Mouse (Mus musculus) liver, embryonic 12.5 days (tissue): ENCODE measurements around the gene Ifitm10. TPM values are rescaled to one million over a fixed set of nuclear protein-coding genes. Genes with fewer than 3 reads are reported as not detected.

ENCODE experiments used
- ATAC-seq: fragments of 200-750 bp; cut with Nextera tagmentation; 2 replicates; pipeline ENCODE4 v1.8.0; 2017; ENCODE audit warnings: moderate number of reproducible peaks, mild to moderate bottlenecking, moderate library complexity
- H3K27ac ChIP-seq: fragments of 300-500 bp; sonication (generic); 2 replicates; pipeline ENCODE4 v1.5.1; 2016; ENCODE audit warnings: mild to moderate bottlenecking
- H3K27me3 ChIP-seq: fragments of 300-500 bp; sonication (generic); replicated peaks from 2 replicates; pipeline ENCODE4 v1.6.1; 2016; ENCODE audit warnings: mild to moderate bottlenecking, moderate library complexity
- H3K36me3 ChIP-seq: fragments of 300-500 bp; sonication (generic); 2 replicates; pipeline ENCODE4 v1.6.1; 2016; ENCODE audit warnings: mild to moderate bottlenecking, moderate library complexity
- H3K4me1 ChIP-seq: fragments of 300-500 bp; sonication (generic); 2 replicates; pipeline ENCODE4 v1.6.1; 2016
- H3K4me2 ChIP-seq: fragments of 300-500 bp; sonication (generic); 2 replicates; pipeline ENCODE4 v1.6.1; 2016; ENCODE audit warnings: mild to moderate bottlenecking, moderate library complexity
- H3K4me3 ChIP-seq: fragments of 300-500 bp; sonication (generic); 2 replicates; pipeline ENCODE4 v1.5.1; 2016; ENCODE audit warnings: mild to moderate bottlenecking, moderate library complexity
- H3K9ac ChIP-seq: fragments of 300-500 bp; sonication (generic); 2 replicates; pipeline ENCODE4 v1.6.1; 2016; ENCODE audit warnings: mild to moderate bottlenecking, moderate library complexity
- H3K9me3 ChIP-seq: fragments of 300-500 bp; sonication (generic); replicated peaks from 2 replicates; pipeline ENCODE4 v1.6.1; 2016; ENCODE audit warnings: mild to moderate bottlenecking, moderate library complexity
- WGBS: fragments of 180-500 bp; shearing (Covaris S2); methylation state at CpG from one replicate; pipeline ENCODE4 v1.1.7; 2016; ENCODE audit not compliant: insufficient replicate concordance; 5-methylcytosine and 5-hydroxymethylcytosine counted together
- polyA plus RNA-seq: library from polyadenylated mRNA; unstranded; fragments of >200 nt; fragmentation: Nextera tagmentation; extraction: Ambion mirVana; gene quantifications from 2 replicates; pipeline ENCODE4 v1.2.1, GENCODE M21; 2016

The Ifitm10 gene
- polyA plus RNA-seq, 1 experiment from 2014 or later, result 2.5 TPM

DNA sequence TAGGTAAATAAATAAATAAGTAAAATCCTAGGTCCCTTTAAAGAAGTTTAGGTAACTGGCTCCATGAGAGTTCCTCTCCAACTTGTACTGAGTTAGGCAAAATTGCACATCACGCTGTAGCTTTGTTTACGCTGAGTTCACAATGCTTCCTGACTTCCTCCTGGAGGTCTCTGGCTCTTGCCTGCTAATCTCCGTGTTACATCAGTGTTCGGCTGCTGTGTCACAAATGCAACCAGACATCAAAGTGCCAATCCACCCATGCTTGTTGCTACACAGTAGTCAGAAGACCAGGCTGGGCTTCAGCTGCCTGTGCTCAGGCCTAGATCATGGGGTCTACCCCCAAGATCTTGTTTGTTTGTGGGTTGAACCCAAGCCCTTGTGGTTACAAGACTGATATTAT, 30.0 kb upstream of the Ifitm10 start:
- no peaks in the 10 kb centered on the region for H3K9me3 ChIP-seq
- H3K27ac ChIP-seq, result no peak overlapping the region
- H3K4me1 ChIP-seq, result peaks cover 23% of the 10 kb centered on the region
- H3K4me2 ChIP-seq, result no peak overlapping the region
- 40% methylated on average over 4 of the region's 4 CpGs for WGBS
- no peak overlapping the region for H3K4me3 ChIP-seq
- H3K36me3 ChIP-seq, result no peaks in the 10 kb centered on the region
- no peak for ATAC-seq
- H3K9ac ChIP-seq, result no peak overlapping the region
- no peaks in the 10 kb centered on the region for H3K27me3 ChIP-seq

DNA sequence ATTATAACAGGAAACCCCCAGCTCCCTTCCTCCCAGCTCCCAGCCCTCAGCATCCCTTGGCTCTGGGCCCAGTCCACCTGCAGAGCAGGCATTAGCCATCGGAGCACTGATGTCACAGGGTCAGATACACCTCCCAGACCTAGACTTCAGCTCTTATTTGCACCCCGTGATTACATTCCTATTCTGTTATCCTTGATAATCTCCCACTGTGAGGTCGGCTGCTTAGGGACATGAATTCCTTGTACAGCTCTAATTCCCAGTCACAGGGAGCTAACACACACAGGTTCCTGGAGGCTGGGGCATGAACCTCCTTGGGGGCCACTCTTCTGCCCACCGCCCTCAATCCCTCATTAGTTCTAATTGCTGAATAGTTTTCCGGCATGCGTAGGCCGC, 27.2 kb upstream of the Ifitm10 start:
- Histone ChIP-seq H3K27ac (no peak overlapping the region), H3K9me3 (no peaks in the 10 kb centered on the region), H3K36me3 (no peaks in the 10 kb centered on the region), H3K9ac (no peak overlapping the region), H3K4me3 (no peak overlapping the region), H3K27me3 (no peaks in the 10 kb centered on the region), H3K4me1 (peaks cover 49% of the 10 kb centered on the region), H3K4me2 (no peak overlapping the region)
- 72% methylated on average over 7 of the region's 7 CpGs for WGBS
- no peak for ATAC-seq

DNA sequence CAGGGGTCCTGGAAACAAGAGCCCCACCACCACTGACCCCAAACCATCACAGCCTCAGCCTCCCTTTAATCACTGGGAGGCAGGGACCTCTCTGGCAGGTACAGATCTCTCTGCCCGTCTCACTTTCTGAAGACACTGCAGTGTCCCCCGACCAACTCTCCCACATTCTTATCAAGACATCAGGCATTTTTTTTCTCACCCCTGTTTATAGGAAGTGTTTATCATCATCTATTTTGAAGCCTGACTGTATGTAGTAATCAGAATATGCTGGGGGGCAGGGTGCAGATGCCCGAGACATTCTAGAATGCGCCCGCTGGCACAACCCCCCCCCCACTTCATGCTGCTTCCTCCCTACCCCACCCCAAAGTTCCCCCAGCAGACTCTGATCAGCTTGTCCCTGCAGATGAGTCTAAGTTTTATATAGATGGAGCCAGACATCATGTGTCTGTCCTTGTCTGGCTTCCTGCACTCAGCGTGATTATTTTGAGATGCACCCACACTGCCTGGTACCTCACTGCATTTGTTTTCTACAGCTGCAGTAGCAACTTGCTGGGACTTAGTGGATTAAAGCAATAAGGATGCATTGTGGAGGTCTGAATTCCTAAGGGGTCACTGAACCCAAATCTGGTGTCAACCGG, 26.7 kb upstream of the Ifitm10 start:
- no peak overlapping the region for H3K4me3 ChIP-seq
- no peaks in the 10 kb centered on the region for H3K36me3 ChIP-seq
- no peaks in the 10 kb centered on the region for H3K9me3 ChIP-seq
- H3K4me1 ChIP-seq, result peaks cover 54% of the 10 kb centered on the region
- H3K27me3 ChIP-seq, result no peaks in the 10 kb centered on the region
- no peak overlapping the region for H3K4me2 ChIP-seq
- 54% methylated on average over 7 of the region's 7 CpGs for WGBS
- H3K27ac ChIP-seq, result no peak overlapping the region
- H3K9ac ChIP-seq, result no peak overlapping the region
- ATAC-seq, result no peak

DNA sequence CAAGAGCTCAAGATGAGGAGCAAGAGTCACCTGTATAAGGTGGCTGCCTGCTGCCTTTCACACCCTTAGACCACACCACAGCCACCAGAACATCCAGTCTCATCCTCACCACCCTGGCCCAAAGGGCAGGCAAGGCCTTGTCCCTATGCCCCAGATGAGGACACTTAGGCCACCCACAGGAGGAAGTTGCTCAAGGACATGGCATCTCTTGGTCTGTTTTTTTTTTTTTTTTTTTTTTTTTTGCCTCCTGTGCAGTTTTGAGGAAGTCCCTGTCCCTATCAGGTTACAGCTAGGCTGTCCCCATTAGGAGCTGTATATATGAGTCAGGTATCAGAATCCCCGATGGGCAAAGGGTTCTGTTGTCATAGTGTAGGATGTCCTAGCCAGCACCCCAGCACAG, 25.7 kb upstream of the Ifitm10 start:
- no peak overlapping the region for H3K9ac ChIP-seq
- WGBS, result 16% methylated on average over 1 of the region's 1 CpGs
- H3K4me2 ChIP-seq, result no peak overlapping the region
- H3K36me3 ChIP-seq, result no peaks in the 10 kb centered on the region
- 0 out of 2 replicates have a peak overlapping the region, but pooled peaks have one; percentile 88 for H3K27ac ChIP-seq
- no peaks in the 10 kb centered on the region for H3K27me3 ChIP-seq
- H3K4me3 ChIP-seq, result no peak overlapping the region
- no peaks in the 10 kb centered on the region for H3K9me3 ChIP-seq
- no peak for ATAC-seq
- peaks cover 64% of the 10 kb centered on the region for H3K4me1 ChIP-seq

DNA sequence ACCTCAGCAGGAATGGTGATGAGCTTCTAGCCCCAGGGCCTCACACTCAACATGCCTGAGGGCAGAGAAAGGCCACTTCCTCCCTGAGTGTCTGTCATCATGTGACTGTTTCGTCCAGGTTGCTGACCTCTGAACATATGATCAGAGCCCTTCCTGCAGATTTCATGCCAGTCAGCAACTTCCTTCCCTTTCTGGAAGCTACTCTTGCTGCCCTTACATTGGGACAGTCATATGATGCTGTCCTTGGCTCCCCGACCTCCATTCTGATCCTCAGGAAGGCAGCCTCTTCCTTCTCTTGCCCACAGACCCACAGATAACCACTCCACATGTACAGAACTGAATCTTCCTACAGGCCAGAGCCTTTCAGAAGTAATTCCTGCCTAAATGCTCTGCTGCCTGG, 24.5 kb upstream of the Ifitm10 start:
- H3K27ac ChIP-seq, result peak overlapping the region; percentile 88
- H3K4me3 ChIP-seq, result no peak overlapping the region
- H3K27me3 ChIP-seq, result no peaks in the 10 kb centered on the region
- peaks cover 70% of the 10 kb centered on the region for H3K4me1 ChIP-seq
- WGBS, result 35% methylated on average over 2 of the region's 2 CpGs
- no peaks in the 10 kb centered on the region for H3K9me3 ChIP-seq
- ATAC-seq, result no peak
- H3K9ac ChIP-seq, result no peak overlapping the region
- H3K36me3 ChIP-seq, result no peaks in the 10 kb centered on the region
- H3K4me2 ChIP-seq, result no peak overlapping the region

DNA sequence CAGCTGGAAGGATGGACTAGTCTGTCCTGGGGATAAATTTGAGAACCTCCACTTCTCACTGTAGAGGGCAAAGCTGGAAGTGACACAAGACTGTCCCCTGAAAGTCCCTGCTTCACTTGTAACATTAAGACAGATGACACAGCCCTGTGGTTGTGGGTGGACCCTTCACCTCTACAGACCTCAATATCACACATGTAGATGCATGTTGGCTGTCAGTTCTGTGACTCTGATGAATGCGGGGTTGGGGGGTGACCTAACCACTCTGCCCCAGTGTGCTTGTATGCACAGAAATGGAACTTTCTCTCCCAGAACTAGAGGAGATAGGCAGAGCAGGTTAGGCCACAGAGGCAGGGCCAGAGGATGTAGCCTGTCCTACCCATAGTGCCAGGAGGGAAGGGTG, 23.1 kb upstream of the Ifitm10 start:
- no peaks in the 10 kb centered on the region for H3K36me3 ChIP-seq
- H3K4me1 ChIP-seq, result peaks cover 85% of the 10 kb centered on the region
- H3K9me3 ChIP-seq, result no peaks in the 10 kb centered on the region
- peak overlapping the region; percentile 88 for H3K27ac ChIP-seq
- no peak overlapping the region for H3K9ac ChIP-seq
- H3K4me2 ChIP-seq, result no peak overlapping the region
- 82% methylated on average over 1 of the region's 1 CpGs for WGBS
- ATAC-seq, result no peak
- H3K27me3 ChIP-seq, result no peaks in the 10 kb centered on the region
- H3K4me3 ChIP-seq, result no peak overlapping the region

DNA sequence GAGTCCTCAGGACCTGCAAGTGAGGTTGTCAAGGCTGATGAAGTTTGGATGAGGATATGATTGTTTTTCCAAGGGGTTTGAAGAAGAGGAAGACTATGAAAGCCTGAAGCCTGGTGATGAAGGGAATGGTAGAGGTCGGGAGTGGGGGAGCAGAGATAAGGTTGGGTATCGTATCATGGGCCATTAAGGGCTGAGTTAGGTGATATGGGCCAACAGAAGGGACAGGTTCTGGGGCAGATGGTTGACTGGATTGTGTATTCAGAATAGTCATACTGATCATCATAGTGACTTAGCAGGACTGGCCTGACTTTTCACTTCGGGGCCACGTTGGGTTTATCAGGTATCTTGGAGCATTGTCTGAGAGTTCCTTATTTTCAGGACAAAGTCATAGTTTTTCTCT, 21.9 kb upstream of the Ifitm10 start:
- ATAC-seq, result peak; percentile 58
- 22% methylated on average over 4 of the region's 4 CpGs for WGBS
- Histone ChIP-seq H3K4me3 (no peak overlapping the region), H3K27me3 (no peaks in the 10 kb centered on the region), H3K36me3 (no peaks in the 10 kb centered on the region), H3K27ac (peak overlapping the region; percentile 88), H3K4me2 (no peak overlapping the region), H3K4me1 (peaks cover 93% of the 10 kb centered on the region), H3K9me3 (no peaks in the 10 kb centered on the region), H3K9ac (no peak overlapping the region)

DNA sequence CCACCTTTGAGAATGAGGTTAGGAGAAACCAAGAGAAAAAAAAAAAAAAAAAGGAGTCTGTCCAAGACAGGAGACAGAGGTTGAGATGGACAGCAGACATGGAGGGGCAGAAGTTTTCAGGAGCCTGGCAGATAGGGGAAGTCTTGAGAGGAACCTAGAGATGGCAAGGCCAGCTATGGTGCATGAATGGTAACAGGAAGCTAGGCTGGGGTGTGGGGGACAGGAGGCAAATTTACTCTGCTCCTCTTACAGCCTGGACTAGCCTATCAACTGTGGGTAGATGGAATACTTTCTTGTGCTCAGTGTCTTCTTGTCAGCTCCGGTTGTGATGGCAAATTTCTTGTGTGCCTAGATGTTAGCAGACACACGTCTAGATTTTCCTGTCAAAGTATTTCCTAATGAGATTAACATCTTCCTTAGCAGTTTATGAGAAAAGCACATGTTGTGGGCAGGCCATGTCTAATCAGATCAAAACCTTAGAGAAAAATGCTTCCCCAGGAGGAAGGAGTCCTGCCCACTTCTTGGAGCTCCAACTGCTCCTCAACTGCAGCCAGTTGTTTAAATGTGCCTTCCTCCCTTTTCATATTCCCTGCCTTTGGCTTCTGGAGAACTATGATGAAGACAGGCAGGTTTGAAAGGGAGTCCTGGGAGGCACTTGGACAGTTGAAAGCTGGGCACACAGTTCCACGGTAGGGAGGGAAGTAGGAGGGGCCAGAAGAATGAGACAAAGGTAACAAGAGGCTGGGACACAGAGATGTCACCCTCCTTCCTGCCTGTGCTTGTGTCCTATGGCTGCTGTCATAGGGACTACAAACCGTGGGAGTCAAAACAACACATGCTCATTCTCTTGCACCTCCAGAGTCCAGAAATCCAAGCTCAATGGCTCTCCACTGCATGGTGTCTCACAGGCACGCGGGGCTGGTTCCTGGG, 21.0 kb upstream of the Ifitm10 start:
- peaks cover 84% of the 10 kb centered on the region for H3K4me1 ChIP-seq
- no peak overlapping the region for H3K4me2 ChIP-seq
- no peaks in the 10 kb centered on the region for H3K36me3 ChIP-seq
- H3K4me3 ChIP-seq, result no peak overlapping the region
- no peak overlapping the region for H3K9ac ChIP-seq
- WGBS, result 47% methylated on average over 6 of the region's 6 CpGs
- no peaks in the 10 kb centered on the region for H3K27me3 ChIP-seq
- peak overlapping the region; percentile 88 for H3K27ac ChIP-seq
- no peaks in the 10 kb centered on the region for H3K9me3 ChIP-seq
- ATAC-seq, result no peak

DNA sequence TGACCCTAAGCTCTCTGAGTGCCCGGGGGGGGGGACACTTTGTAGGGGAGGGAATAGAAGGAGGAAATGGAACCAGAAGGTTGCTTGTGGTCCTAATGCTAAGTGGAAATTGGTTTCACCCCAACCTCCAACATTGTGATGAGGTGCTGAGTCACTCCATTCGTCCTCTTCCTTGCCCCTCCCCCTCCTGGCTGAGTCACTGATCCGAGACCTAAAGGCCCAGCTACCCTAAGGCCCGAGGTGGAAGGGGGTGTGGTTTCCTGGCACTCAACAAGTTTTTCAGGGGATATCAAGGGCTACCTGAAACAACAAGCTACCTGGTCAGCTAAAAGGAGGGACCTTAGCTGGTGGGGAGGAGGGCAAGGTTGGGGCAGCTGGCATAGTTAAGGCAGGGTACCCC, 19.6 kb upstream of the Ifitm10 start:
- ATAC-seq, result peak; percentile 85
- H3K36me3 ChIP-seq, result no peaks in the 10 kb centered on the region
- H3K27me3 ChIP-seq, result no peaks in the 10 kb centered on the region
- H3K9me3 ChIP-seq, result no peaks in the 10 kb centered on the region
- peak overlapping the region; percentile 36 for H3K4me2 ChIP-seq
- H3K4me3 ChIP-seq, result no peak overlapping the region
- H3K27ac ChIP-seq, result peak overlapping the region; percentile 88
- WGBS, result 7% methylated on average over 4 of the region's 4 CpGs
- H3K9ac ChIP-seq, result peak overlapping the region; percentile 57
- peaks cover 80% of the 10 kb centered on the region for H3K4me1 ChIP-seq

DNA sequence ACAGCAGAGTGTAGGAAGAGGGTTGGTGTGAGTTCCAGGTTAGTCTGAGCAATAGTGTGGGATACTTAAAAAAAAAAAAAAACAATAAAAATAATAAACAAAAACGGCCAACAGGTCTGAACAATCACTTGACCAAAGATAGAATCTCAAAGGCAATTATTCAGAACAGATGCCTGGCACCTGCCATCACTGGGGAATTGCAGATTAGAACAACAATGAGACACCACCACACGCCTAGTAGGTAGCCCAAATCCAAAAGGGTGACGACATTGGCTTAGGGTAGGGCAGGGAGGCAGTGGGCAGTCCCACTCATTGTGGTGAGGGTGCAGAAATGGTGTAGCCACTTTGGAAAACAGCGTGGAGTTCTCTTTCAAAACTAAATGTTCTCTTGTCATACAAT, 18.1 kb upstream of the Ifitm10 start:
- no peaks in the 10 kb centered on the region for H3K27me3 ChIP-seq
- no peak overlapping the region for H3K9ac ChIP-seq
- H3K36me3 ChIP-seq, result no peaks in the 10 kb centered on the region
- no peak for ATAC-seq
- no peak overlapping the region for H3K4me3 ChIP-seq
- H3K4me2 ChIP-seq, result no peak overlapping the region
- peak overlapping the region; percentile 88 for H3K27ac ChIP-seq
- 74% methylated on average over 4 of the region's 4 CpGs for WGBS
- peaks cover 75% of the 10 kb centered on the region for H3K4me1 ChIP-seq
- no peaks in the 10 kb centered on the region for H3K9me3 ChIP-seq

DNA sequence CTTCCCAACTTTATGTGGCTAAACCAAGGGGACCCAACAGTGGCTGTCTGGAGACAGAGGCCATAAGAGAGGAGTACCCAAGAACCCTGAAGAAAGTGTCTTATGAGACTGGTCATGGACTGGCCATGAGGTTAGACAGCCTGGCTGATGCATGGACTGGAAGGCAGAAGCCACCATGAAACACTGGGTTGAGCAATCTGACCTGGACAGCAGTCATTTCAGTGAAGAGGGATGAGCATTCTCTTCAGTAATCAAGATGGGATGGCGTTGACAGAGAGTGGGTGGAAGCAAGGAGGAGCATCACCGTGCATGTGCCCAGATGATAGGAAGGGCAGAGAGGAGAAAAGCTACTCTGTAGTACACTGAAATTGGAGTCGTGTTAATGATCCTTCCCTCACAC, 17.6 kb upstream of the Ifitm10 start:
- H3K27ac ChIP-seq, result peak overlapping the region; percentile 38; the same call in 1 of the 2 replicates
- H3K4me2 ChIP-seq, result no peak overlapping the region
- H3K4me1 ChIP-seq, result peaks cover 75% of the 10 kb centered on the region
- WGBS, result 61% methylated on average over 3 of the region's 3 CpGs
- H3K27me3 ChIP-seq, result no peaks in the 10 kb centered on the region
- no peak overlapping the region for H3K4me3 ChIP-seq
- H3K9ac ChIP-seq, result no peak overlapping the region
- ATAC-seq, result no peak
- no peaks in the 10 kb centered on the region for H3K9me3 ChIP-seq
- 0 out of 2 replicates have a peak, but pooled peaks cover 4% of the 10 kb centered on the region for H3K36me3 ChIP-seq

DNA sequence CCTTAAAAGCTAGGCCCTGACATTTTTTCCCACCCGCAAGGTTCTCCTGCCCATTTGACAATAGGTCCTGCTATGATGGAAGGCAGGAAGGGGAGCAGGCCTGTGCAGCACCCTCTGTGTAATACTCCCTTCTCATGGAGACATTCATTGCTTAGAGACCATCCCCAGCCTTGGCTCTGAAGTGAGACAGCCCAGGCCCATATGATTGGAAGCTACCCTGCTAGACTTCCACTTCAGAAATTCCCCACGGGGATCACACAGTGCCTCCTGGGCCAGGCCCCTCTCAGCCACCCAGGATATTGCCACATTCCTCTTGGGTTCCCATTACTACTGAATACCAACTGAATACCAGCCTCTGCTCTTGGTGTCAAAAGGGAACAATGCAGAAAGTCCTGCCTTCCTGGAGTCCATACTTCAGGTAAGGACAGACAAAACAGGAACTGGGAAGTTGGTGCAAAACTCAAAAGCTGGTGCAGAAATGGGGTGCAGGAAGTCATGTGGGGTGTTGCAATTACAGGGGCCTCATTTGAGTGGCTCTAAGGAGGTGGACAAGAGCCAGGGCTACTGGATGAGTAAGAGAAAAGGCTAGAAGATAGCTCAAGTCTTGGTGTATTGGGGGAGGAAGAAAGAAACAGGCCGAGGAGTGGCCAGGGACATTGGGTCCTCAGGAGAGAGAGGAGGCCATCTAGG, 16.6 kb upstream of the Ifitm10 start:
- peaks cover 75% of the 10 kb centered on the region for H3K4me1 ChIP-seq

More for the DNA sequence above, 16.6 kb upstream of the Ifitm10 start:
- 80% methylated on average over 3 of the region's 3 CpGs for WGBS
- Histone ChIP-seq H3K4me3 (no peak overlapping the region), H3K27me3 (no peaks in the 10 kb centered on the region), H3K9ac (no peak overlapping the region), H3K4me2 (no peak overlapping the region), H3K27ac (peak overlapping the region; percentile 38), H3K36me3 (peaks cover 14% of the 10 kb centered on the region), H3K9me3 (no peaks in the 10 kb centered on the region)
- ATAC-seq, result no peak
